Comparison of ENCODE assay signal across 21 mouse cellular contexts in genomic region chr10:11709742-11710141, GRCm38 (mm10).
A peak's percentile ranks its signal among the peaks of the same experiment; 100 is the strongest.
DNase-seq lines count a peak whose midpoint lies in the region; ATAC-seq and TF ChIP-seq lines count a peak whose summit lies in the region.
"Had no signal": no experiment of that assay in that cellular context is flagged by ENCODE, and none has a peak within 500 bp of the region (broad histone marks: within the 10 kb centered on the region; RNA-seq: fewer than 3 reads in every experiment).

No protein-coding gene starts in this region.

- H3K4me2 ChIP-seq in limb, embryonic 13.5 days (replicated peaks): no peak overlapping the region
- no peak overlapping the region for H3K4me2 ChIP-seq in myocyte (ENCODE audit: low read depth)
- H3K4me2 ChIP-seq: embryonic facial prominence, embryonic 13.5 days; forebrain, embryonic 13.5 days; forebrain, embryonic 15.5 days had no signal

- no peaks in the 10 kb centered on the region for H3K9me3 ChIP-seq in limb, embryonic 13.5 days
- no peaks in the 10 kb centered on the region for H3K9me3 ChIP-seq in limb, embryonic 10.5 days (replicated peaks)
- H3K9me3 ChIP-seq: embryonic facial prominence, embryonic 13.5 days; forebrain, embryonic 13.5 days; forebrain, embryonic 15.5 days; G1E had no signal

- WGBS in limb, embryonic 13.5 days: 53% methylated on average over 2 of the region's 2 CpGs
- WGBS in limb, embryonic 10.5 days: 88% methylated on average over 2 of the region's 2 CpGs
- WGBS in heart, adult 2 months: 75% methylated on average over 2 of the region's 2 CpGs

- no peak overlapping the region for H3K27ac ChIP-seq in limb, embryonic 13.5 days
- no peak overlapping the region for H3K27ac ChIP-seq in limb, embryonic 10.5 days
- H3K27ac ChIP-seq in heart, adult 2 months: no peak overlapping the region
- H3K27ac ChIP-seq: embryonic facial prominence, embryonic 13.5 days; forebrain, embryonic 13.5 days; forebrain, embryonic 15.5 days had no signal

- H3K4me3 ChIP-seq in limb, embryonic 13.5 days: no peak overlapping the region
- no peak overlapping the region for H3K4me3 ChIP-seq in limb, embryonic 10.5 days
- H3K4me3 ChIP-seq in myocyte: no peak overlapping the region
- H3K4me3 ChIP-seq in heart, adult 2 months: no peak overlapping the region
- H3K4me3 ChIP-seq: embryonic facial prominence, embryonic 13.5 days; forebrain, embryonic 13.5 days; forebrain, embryonic 15.5 days had no signal

- no peaks in the 10 kb centered on the region for H3K27me3 ChIP-seq in limb, embryonic 13.5 days
- no peaks in the 10 kb centered on the region for H3K27me3 ChIP-seq in limb, embryonic 10.5 days (ENCODE audit: low read depth, poor library complexity, severe bottlenecking)
- H3K27me3 ChIP-seq in myocyte (ENCODE audit: control insufficient read depth, insufficient read depth, insufficient read length): no peaks in the 10 kb centered on the region
- H3K27me3 ChIP-seq in heart, adult 2 months (ENCODE audit: control insufficient read depth, insufficient read depth, low read length): no peaks in the 10 kb centered on the region
- H3K27me3 ChIP-seq: CH12.LX; embryonic facial prominence, embryonic 13.5 days; forebrain, embryonic 13.5 days; forebrain, embryonic 15.5 days had no signal

- DNase-seq in limb, embryonic 10.5 days (ENCODE audit: low spot score): no peak
- peak; percentile 35 for DNase-seq in MN1 (ENCODE audit: low spot score)
- no peak for DNase-seq in heart, adult 2 months
- DNase-seq in kidney, postnatal 10 days: no peak
- DNase-seq: adrenal gland, adult 2 months; adrenal gland, postnatal 10 days; adrenal gland, postnatal 25 days; cerebellum, adult 11 months; cerebellum, adult 18-20 months; cerebellum, adult 8-10 months; cerebellum, adult 9-11 months; cerebellum, postnatal 25 days; forebrain, postnatal 0 days had no signal

- H3ac ChIP-seq in myocyte (ENCODE audit: control insufficient read depth, insufficient read length): no peak overlapping the region

- TF ChIP-seq CTCF in heart, adult 2 months (IDR thresholded peaks at IDR 0.05): no peak

- TF ChIP-seq POLR2A in myocyte (IDR thresholded peaks at IDR 0.05; ENCODE audit: insufficient read length, low read depth): no peak
- no peak for TF ChIP-seq POLR2A in heart, adult 2 months (IDR thresholded peaks at IDR 0.05; ENCODE audit: insufficient read depth, low read depth, low read length)

- H3K9ac ChIP-seq in limb, embryonic 13.5 days: no peak overlapping the region
- H3K9ac ChIP-seq in heart, adult 2 months (ENCODE audit: low read depth, low read length): no peak overlapping the region
- H3K9ac ChIP-seq: embryonic facial prominence, embryonic 13.5 days; forebrain, embryonic 13.5 days; forebrain, embryonic 15.5 days; forebrain, postnatal 0 days had no signal

- ATAC-seq in limb, embryonic 13.5 days (ENCODE audit: low FRiP score, low read depth): 0 out of 2 replicates have a peak, but pooled peaks have one; percentile 24
- ATAC-seq: CD4-positive, CD25-positive, alpha-beta regulatory T cell, adult 4 months; forebrain, embryonic 13.5 days; forebrain, embryonic 15.5 days; forebrain, postnatal 0 days had no signal

- H3K36me3 ChIP-seq in limb, embryonic 13.5 days: no peaks in the 10 kb centered on the region
- no peaks in the 10 kb centered on the region for H3K36me3 ChIP-seq in limb, embryonic 10.5 days
- H3K36me3 ChIP-seq in myocyte (ENCODE audit: control insufficient read depth, insufficient read depth): no peaks in the 10 kb centered on the region
- no peaks in the 10 kb centered on the region for H3K36me3 ChIP-seq in heart, adult 2 months (ENCODE audit: control insufficient read depth, insufficient read depth, low read length)
- H3K36me3 ChIP-seq: embryonic facial prominence, embryonic 13.5 days; forebrain, embryonic 15.5 days; G1E had no signal

- TF ChIP-seq EP300 in heart, adult 2 months (IDR thresholded peaks at IDR 0.05; ENCODE audit: insufficient read depth, low read depth, low read length): no peak

- H3K4me1 ChIP-seq in limb, embryonic 13.5 days: no peaks in the 10 kb centered on the region
- no peaks in the 10 kb centered on the region for H3K4me1 ChIP-seq in limb, embryonic 10.5 days
- H3K4me1 ChIP-seq in heart, adult 2 months (ENCODE audit: control insufficient read depth, insufficient read depth, low read length): no peaks in the 10 kb centered on the region
- H3K4me1 ChIP-seq: embryonic facial prominence, embryonic 13.5 days; forebrain, embryonic 13.5 days; forebrain, embryonic 15.5 days had no signal

- H3K79me2 ChIP-seq in myocyte (ENCODE audit: control insufficient read depth, insufficient read depth): no peaks in the 10 kb centered on the region
- H3K79me2 ChIP-seq in heart, adult 2 months (replicated peaks; ENCODE audit: control insufficient read depth, insufficient read depth, low read length): no peaks in the 10 kb centered on the region

- intact Hi-C loops in heart, adult 2 months (cut with DNase I): no loop called here

TF ChIP-seq in myocyte, 11 proteins besides CTCF, POLR2A, EP300 and RAD21:
- TF ChIP-seq MAX (IDR thresholded peaks at IDR 0.05; ENCODE audit: low read depth) (no peak), MYOD1 (IDR thresholded peaks at IDR 0.05; ENCODE audit: control insufficient read depth in 1 of 3, insufficient read length in 2 of 3, low read depth in 2 of 3) (peak in 2 of 3 experiments; percentile 66 to 69), CEBPB (IDR thresholded peaks at IDR 0.05; ENCODE audit: insufficient read depth, poor library complexity, severe bottlenecking) (no peak), E2F4 (IDR thresholded peaks at IDR 0.05; ENCODE audit: insufficient read depth) (no peak), TCF12 (IDR thresholded peaks at IDR 0.05; ENCODE audit: insufficient read depth, poor library complexity, severe bottlenecking) (no peak), TCF3 (IDR thresholded peaks at IDR 0.05; ENCODE audit: insufficient read length, low read depth) (peak; percentile 14)
